Mouse (Mus musculus) CD4-positive, CD25-positive, alpha-beta regulatory T cell, adult 4 months (primary cell): ENCODE results near the gene Cmya5. TPM values are rescaled to one million over a fixed set of nuclear protein-coding genes. Genes with fewer than 3 reads are reported as not detected.

Source experiments
- polyA plus RNA-seq, 2 experiments: library from polyadenylated mRNA; unstranded; fragments of 100-300 nt; shearing (Covaris generic); gene quantifications; one replicate each; pipeline ENCODE4 v1.2.1; 2017

Cmya5 gene
- polyA plus RNA-seq, 2 experiments from 2014 or later = 0.39 to 0.52 TPM

Other genes starting within 250 kb of the Cmya5 start
- 10 to 100 TPM; 10.5 to 19.5 TPM for gene Tent2, start 47.7 kb upstream of the Cmya5 start, polyA plus RNA-seq
- 1 to 10 TPM; 3.0 to 5.6 TPM for gene Homer1, start 154.9 kb upstream of the Cmya5 start, polyA plus RNA-seq